Mouse (Mus musculus): ENCODE data around the gene Lipc. TPM values are rescaled to one million over a fixed set of nuclear protein-coding genes. Genes with fewer than 3 reads are reported as not detected.
A peak's percentile ranks its signal among the peaks of the same experiment; 100 is the strongest.

Lipc gene
- total and polyA plus RNA-seq, 2 experiments from 2014 or later: not detected

GRCm38 (mm10) chr9:70894201-70894600, 57.8 kb downstream of the Lipc start:
- Histone ChIP-seq H3K27ac (ENCODE audit: low read depth, low read length) (no peak overlapping the region), H3K27me3 (ENCODE audit: insufficient read depth, low read length) (no peaks in the 10 kb centered on the region), H3K4me2 (ENCODE audit: low read depth, low read length, poor library complexity, severe bottlenecking) (no peak overlapping the region), H3K9ac (replicated peaks; ENCODE audit: low read length, poor library complexity, severe bottlenecking) (no peak overlapping the region), H3K36me3 (ENCODE audit: insufficient read depth, low read length) (no peaks in the 10 kb centered on the region), H3K9me3 (ENCODE audit: low read length) (no peaks in the 10 kb centered on the region), H3K4me1 (ENCODE audit: insufficient read depth, low read length) (no peaks in the 10 kb centered on the region), H3K4me3 (ENCODE audit: low read depth, low read length) (no peak overlapping the region)
- 96% methylated on average over 1 of the region's 1 CpGs for WGBS
- TF ChIP-seq CTCF (IDR thresholded peaks at IDR 0.05): no peak
- DNase-seq (ENCODE audit: low spot score) (no peak), ATAC-seq (ENCODE audit: low FRiP score) (no peak)

DNA sequence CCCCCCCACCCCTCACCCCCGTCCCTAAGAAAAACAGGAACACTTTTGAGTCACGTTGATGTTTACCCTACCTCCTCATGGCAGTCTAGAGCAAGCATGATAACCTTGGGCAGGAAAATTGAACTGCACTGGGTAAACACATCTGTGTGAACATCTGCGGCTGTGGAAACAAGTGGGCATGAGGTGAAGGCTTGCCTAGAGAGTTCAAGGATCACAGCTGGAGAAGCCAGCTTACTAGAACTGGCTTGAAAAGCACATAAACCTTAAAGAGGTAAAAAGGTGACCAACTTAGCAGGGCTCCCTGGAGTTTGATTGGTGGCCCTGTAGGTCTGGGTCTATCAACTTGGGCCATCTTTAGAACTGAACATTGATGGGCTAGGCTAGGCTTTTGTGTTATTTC, 58.5 kb downstream of the Lipc start:
- ATAC-seq (ENCODE audit: low FRiP score) (no peak), DNase-seq (ENCODE audit: low spot score) (no peak)
- Histone ChIP-seq H3K27ac (ENCODE audit: low read depth, low read length) (no peak overlapping the region), H3K27me3 (ENCODE audit: insufficient read depth, low read length) (no peaks in the 10 kb centered on the region), H3K4me1 (ENCODE audit: insufficient read depth, low read length) (no peaks in the 10 kb centered on the region), H3K9me3 (ENCODE audit: low read length) (no peaks in the 10 kb centered on the region), H3K4me2 (ENCODE audit: low read depth, low read length, poor library complexity, severe bottlenecking) (no peak overlapping the region), H3K9ac (replicated peaks; ENCODE audit: low read length, poor library complexity, severe bottlenecking) (no peak overlapping the region), H3K36me3 (ENCODE audit: insufficient read depth, low read length) (no peaks in the 10 kb centered on the region), H3K4me3 (ENCODE audit: low read depth, low read length) (no peak overlapping the region)
- no peak for TF ChIP-seq CTCF (IDR thresholded peaks at IDR 0.05)
- WGBS: 80% methylated on average over 3 of the region's 3 CpGs

GRCm38 (mm10) chr9:70892627-70893026, 59.4 kb downstream of the Lipc start:
- H3K4me3 ChIP-seq (ENCODE audit: low read depth, low read length): no peak overlapping the region
- no peak overlapping the region for H3K27ac ChIP-seq (ENCODE audit: low read depth, low read length)
- H3K9me3 ChIP-seq (ENCODE audit: low read length): no peaks in the 10 kb centered on the region
- 84% methylated on average over 5 of the region's 5 CpGs for WGBS
- no peak overlapping the region for H3K4me2 ChIP-seq (ENCODE audit: low read depth, low read length, poor library complexity, severe bottlenecking)
- no peaks in the 10 kb centered on the region for H3K36me3 ChIP-seq (ENCODE audit: insufficient read depth, low read length)
- no peak overlapping the region for H3K9ac ChIP-seq (replicated peaks; ENCODE audit: low read length, poor library complexity, severe bottlenecking)
- DNase-seq (ENCODE audit: low spot score) (no peak), ATAC-seq (ENCODE audit: low FRiP score) (no peak)
- no peaks in the 10 kb centered on the region for H3K27me3 ChIP-seq (ENCODE audit: insufficient read depth, low read length)
- no peaks in the 10 kb centered on the region for H3K4me1 ChIP-seq (ENCODE audit: insufficient read depth, low read length)
- TF ChIP-seq CTCF (IDR thresholded peaks at IDR 0.05): no peak

DNA sequence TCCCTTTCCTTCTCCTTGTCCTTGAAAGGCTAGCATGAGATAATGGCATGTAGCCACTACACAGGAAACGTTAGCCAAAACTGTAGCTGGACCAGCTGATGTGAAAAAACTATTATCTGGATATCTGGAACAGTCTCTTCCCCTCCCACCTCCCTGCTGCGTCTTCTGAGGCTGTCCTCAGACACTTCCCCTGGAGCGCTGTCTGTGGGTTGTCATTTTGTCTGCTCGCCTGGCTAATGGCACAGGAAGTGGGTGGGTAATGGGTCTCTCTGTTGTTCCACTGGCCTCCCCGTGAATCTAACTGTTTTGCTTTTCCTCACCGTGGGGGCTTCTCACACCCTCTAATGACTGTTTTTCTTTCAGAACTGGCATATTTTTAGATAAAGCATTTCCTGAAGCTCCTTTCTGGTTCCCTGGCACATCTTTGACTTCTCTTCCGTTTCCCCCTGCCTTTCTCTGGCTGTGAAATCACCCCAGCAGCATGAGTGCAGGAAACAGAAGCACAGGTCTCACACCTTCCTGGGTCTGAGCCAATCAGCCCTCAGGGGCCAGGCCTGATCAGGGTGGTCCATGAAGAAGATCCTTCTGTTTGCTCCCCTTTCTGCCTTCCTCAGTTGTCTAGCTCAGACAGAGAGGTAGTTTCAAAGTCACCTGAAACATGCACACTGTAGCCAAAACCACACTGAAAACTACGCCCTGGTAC, 60.4 kb downstream of the Lipc start:
- DNase-seq (ENCODE audit: low spot score): no peak
- TF ChIP-seq CTCF (IDR thresholded peaks at IDR 0.05): no peak
- H3K27me3 ChIP-seq (ENCODE audit: insufficient read depth, low read length): no peaks in the 10 kb centered on the region
- no peak overlapping the region for H3K4me2 ChIP-seq (ENCODE audit: low read depth, low read length, poor library complexity, severe bottlenecking)
- H3K9ac ChIP-seq (replicated peaks; ENCODE audit: low read length, poor library complexity, severe bottlenecking): no peak overlapping the region
- ATAC-seq (ENCODE audit: low FRiP score): no peak
- no peaks in the 10 kb centered on the region for H3K9me3 ChIP-seq (ENCODE audit: low read length)
- WGBS: 73% methylated on average over 8 of the region's 8 CpGs
- H3K4me1 ChIP-seq (ENCODE audit: insufficient read depth, low read length): no peaks in the 10 kb centered on the region
- no peak overlapping the region for H3K4me3 ChIP-seq (ENCODE audit: low read depth, low read length)
- no peaks in the 10 kb centered on the region for H3K36me3 ChIP-seq (ENCODE audit: insufficient read depth, low read length)
- H3K27ac ChIP-seq (ENCODE audit: low read depth, low read length): 0 out of 2 replicates have a peak overlapping the region, but pooled peaks have one; percentile 26

DNA sequence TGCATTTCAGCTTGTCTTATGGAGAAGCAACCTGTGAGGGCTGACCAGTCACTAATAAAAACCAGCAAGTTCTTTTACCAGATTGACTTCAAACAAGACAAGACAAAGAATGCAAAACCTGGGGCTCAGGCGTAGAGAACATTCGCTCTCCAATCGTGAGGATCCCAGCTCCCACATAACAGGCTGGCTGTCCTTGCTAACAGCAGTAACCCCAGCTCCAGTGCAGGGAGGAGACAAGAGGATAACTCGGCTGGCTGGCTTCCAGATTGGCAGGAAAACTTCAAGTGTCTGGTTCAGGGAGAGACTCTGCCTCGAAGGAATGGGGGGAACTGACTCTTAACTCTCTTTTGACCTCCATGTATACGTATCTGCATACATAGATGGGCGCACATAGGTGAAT, 61.3 kb downstream of the Lipc start:
- H3K36me3 ChIP-seq (ENCODE audit: insufficient read depth, low read length): no peaks in the 10 kb centered on the region
- DNase-seq (ENCODE audit: low spot score): no peak
- ATAC-seq (ENCODE audit: low FRiP score): no peak
- no peaks in the 10 kb centered on the region for H3K4me1 ChIP-seq (ENCODE audit: insufficient read depth, low read length)
- no peak overlapping the region for H3K27ac ChIP-seq (ENCODE audit: low read depth, low read length)
- H3K4me2 ChIP-seq (ENCODE audit: low read depth, low read length, poor library complexity, severe bottlenecking): no peak overlapping the region
- H3K4me3 ChIP-seq (ENCODE audit: low read depth, low read length): no peak overlapping the region
- WGBS: 84% methylated on average over 7 of the region's 7 CpGs
- TF ChIP-seq CTCF (IDR thresholded peaks at IDR 0.05): no peak
- no peaks in the 10 kb centered on the region for H3K9me3 ChIP-seq (ENCODE audit: low read length)
- H3K9ac ChIP-seq (replicated peaks; ENCODE audit: low read length, poor library complexity, severe bottlenecking): no peak overlapping the region
- H3K27me3 ChIP-seq (ENCODE audit: insufficient read depth, low read length): no peaks in the 10 kb centered on the region

DNA sequence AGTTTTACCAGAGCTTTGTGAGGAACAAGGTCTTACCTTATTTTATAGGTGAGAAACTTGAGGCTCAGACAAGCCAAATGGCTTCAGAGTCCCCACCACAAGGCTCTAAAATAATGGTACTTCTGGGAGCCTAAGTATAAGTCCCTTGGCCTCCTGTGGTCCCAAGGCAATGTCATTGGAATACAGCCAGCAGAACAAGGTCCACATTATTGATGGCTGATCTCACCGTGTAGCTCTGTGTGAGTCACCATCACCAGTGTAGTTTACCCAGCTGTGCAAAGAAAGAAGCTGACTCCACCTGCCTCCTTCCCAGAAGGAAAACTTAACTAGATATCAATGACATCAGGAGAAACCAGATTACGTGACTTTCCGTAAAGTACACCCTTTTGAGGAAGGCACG, 63.1 kb downstream of the Lipc start:
- 86% methylated on average over 4 of the region's 4 CpGs for WGBS
- Histone ChIP-seq H3K36me3 (ENCODE audit: insufficient read depth, low read length) (no peaks in the 10 kb centered on the region), H3K9me3 (ENCODE audit: low read length) (no peaks in the 10 kb centered on the region), H3K27me3 (ENCODE audit: insufficient read depth, low read length) (no peaks in the 10 kb centered on the region), H3K4me2 (ENCODE audit: low read depth, low read length, poor library complexity, severe bottlenecking) (no peak overlapping the region), H3K27ac (ENCODE audit: low read depth, low read length) (no peak overlapping the region), H3K4me1 (ENCODE audit: insufficient read depth, low read length) (no peaks in the 10 kb centered on the region), H3K9ac (replicated peaks; ENCODE audit: low read length, poor library complexity, severe bottlenecking) (no peak overlapping the region), H3K4me3 (ENCODE audit: low read depth, low read length) (no peak overlapping the region)
- TF ChIP-seq CTCF (IDR thresholded peaks at IDR 0.05): no peak
- ATAC-seq (ENCODE audit: low FRiP score): no peak
- DNase-seq (ENCODE audit: low spot score): no peak
